In the genomic region with DNA sequence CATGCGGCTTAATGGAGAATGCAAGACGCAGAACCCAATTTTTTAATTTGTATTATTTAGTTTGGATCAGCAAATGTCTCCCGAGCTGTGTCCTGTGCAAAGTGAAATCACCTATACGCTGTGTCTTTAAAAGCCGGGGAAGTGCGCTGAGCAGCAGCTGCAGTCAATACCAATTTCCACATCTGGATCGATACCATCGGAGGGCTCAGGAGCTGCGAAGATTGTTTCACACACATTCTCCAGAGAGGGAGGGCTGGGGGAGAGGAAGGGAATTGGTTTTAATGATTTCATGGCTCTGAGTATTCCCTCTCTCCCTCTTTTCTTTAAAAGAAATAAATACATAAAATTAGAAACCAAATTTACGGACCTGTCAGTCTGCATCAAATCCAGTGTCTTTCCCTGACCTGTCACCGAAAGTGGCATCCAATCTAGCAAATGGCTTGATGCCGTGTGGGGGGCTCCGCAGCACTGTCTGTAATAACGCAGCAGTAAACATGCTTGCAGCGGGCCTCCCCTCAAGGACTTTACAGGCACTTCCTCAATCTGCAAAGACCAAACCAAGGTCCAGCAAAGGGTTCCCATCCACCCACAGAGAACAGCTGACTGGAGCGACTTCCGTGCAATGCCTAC, we compare ENCODE assay signal across 12 mouse cellular contexts. TPM values are rescaled to one million over a fixed set of nuclear protein-coding genes. Genes with fewer than 3 reads are reported as not detected.
DNase-seq lines count a peak whose midpoint lies in the region; ATAC-seq lines count a peak whose summit lies in the region.
"Had no signal": no experiment of that assay in that cellular context is flagged by ENCODE, and none has a peak within 500 bp of the region (broad histone marks: within the 10 kb centered on the region; RNA-seq: fewer than 3 reads in every experiment).

No protein-coding gene starts in this region.

- no peak overlapping the region for H3K27ac ChIP-seq in limb, embryonic 12.5 days
- H3K27ac ChIP-seq in limb, embryonic 10.5 days: no peak overlapping the region
- no peak overlapping the region; the same call in 1 of the 2 replicates for H3K27ac ChIP-seq in hindbrain, embryonic 15.5 days (replicated peaks)
- H3K27ac ChIP-seq in neural tube, embryonic 13.5 days (replicated peaks): peak overlapping the region; percentile 55

- 75% methylated on average over 17 of the region's 17 CpGs for WGBS in limb, embryonic 12.5 days
- 84% methylated on average over 17 of the region's 17 CpGs for WGBS in limb, embryonic 10.5 days
- 66% methylated on average over 17 of the region's 17 CpGs for WGBS in hindbrain, embryonic 15.5 days
- WGBS in neural tube, embryonic 13.5 days: 75% methylated on average over 17 of the region's 17 CpGs

- no peak overlapping the region for H3K4me2 ChIP-seq in limb, embryonic 12.5 days
- H3K4me2 ChIP-seq in hindbrain, embryonic 15.5 days: peak overlapping the region; percentile 3; the same call in 1 of the 2 replicates
- no peak overlapping the region for H3K4me2 ChIP-seq in neural tube, embryonic 13.5 days

- 0 out of 2 replicates have a peak, but pooled peaks have one; percentile 6 for ATAC-seq in limb, embryonic 12.5 days (ENCODE audit: insufficient number of reproducible peaks, insufficient read depth, low FRiP score, low TSS enrichment, low read depth)
- peak; percentile 61 for ATAC-seq in hindbrain, embryonic 15.5 days (ENCODE audit: low FRiP score, low read depth)
- 0 out of 2 replicates have a peak, but pooled peaks have one; percentile 45 for ATAC-seq in neural tube, embryonic 13.5 days (ENCODE audit: low read depth)

- H3K9me3 ChIP-seq in limb, embryonic 12.5 days: no peaks in the 10 kb centered on the region
- H3K9me3 ChIP-seq in limb, embryonic 10.5 days (replicated peaks): no peaks in the 10 kb centered on the region
- no peaks in the 10 kb centered on the region for H3K9me3 ChIP-seq in hindbrain, embryonic 15.5 days
- H3K9me3 ChIP-seq in neural tube, embryonic 13.5 days: no peaks in the 10 kb centered on the region

- H3K4me1 ChIP-seq in limb, embryonic 12.5 days (replicated peaks): peaks cover 10% of the 10 kb centered on the region; the same call in 1 of the 2 replicates
- peaks cover 16% of the 10 kb centered on the region for H3K4me1 ChIP-seq in limb, embryonic 10.5 days
- H3K4me1 ChIP-seq in hindbrain, embryonic 15.5 days (replicated peaks): peaks cover 39% of the 10 kb centered on the region
- peaks cover 39% of the 10 kb centered on the region for H3K4me1 ChIP-seq in neural tube, embryonic 13.5 days (replicated peaks)

- no peaks in the 10 kb centered on the region for H3K36me3 ChIP-seq in limb, embryonic 12.5 days
- no peaks in the 10 kb centered on the region for H3K36me3 ChIP-seq in limb, embryonic 10.5 days
- no peaks in the 10 kb centered on the region for H3K36me3 ChIP-seq in hindbrain, embryonic 15.5 days
- no peaks in the 10 kb centered on the region for H3K36me3 ChIP-seq in neural tube, embryonic 13.5 days
- H3K36me3 ChIP-seq: G1E had no signal

- H3K9ac ChIP-seq in limb, embryonic 12.5 days (replicated peaks): no peak overlapping the region
- no peak overlapping the region for H3K9ac ChIP-seq in hindbrain, embryonic 15.5 days
- H3K9ac ChIP-seq in neural tube, embryonic 13.5 days: no peak overlapping the region

- H3K4me3 ChIP-seq in limb, embryonic 12.5 days (replicated peaks): no peak overlapping the region
- H3K4me3 ChIP-seq in limb, embryonic 10.5 days: no peak overlapping the region
- H3K4me3 ChIP-seq in hindbrain, embryonic 15.5 days: no peak overlapping the region
- H3K4me3 ChIP-seq in neural tube, embryonic 13.5 days: no peak overlapping the region

- DNase-seq in embryo, embryonic 11 days: peak; percentile 5
- DNase-seq in embryo, embryonic 9.5 days (ENCODE audit: extremely low spot score): no peak
- DNase-seq in limb, embryonic 10.5 days (ENCODE audit: low spot score): no peak
- DNase-seq in right cerebral cortex, postnatal 36 days (ENCODE audit: low spot score in 2 of 2): no peak
- no peak for DNase-seq in layer of hippocampus, postnatal 14 days (ENCODE audit: low spot score in 2 of 2)
- DNase-seq: lung, postnatal 4 days; spleen, adult 18-20 months; thymus, adult 18-20 months had no signal

- H3K27me3 ChIP-seq in limb, embryonic 12.5 days: no peaks in the 10 kb centered on the region; the same call in 1 of the 2 replicates
- H3K27me3 ChIP-seq in limb, embryonic 10.5 days (ENCODE audit: low read depth, poor library complexity, severe bottlenecking): no peaks in the 10 kb centered on the region
- no peaks in the 10 kb centered on the region for H3K27me3 ChIP-seq in hindbrain, embryonic 15.5 days
- no peaks in the 10 kb centered on the region for H3K27me3 ChIP-seq in neural tube, embryonic 13.5 days

RNA-seq across cellular contexts. Expression of a gene that starts 43.6 kb away (rescaled TPM):
- 30.9 and 32.9 TPM in 2 replicates for polyA plus RNA-seq in limb, embryonic 12.5 days (2016; fragmentation: Nextera tagmentation; extraction: Ambion mirVana)
- 44.7 and 55.9 TPM in 2 replicates for polyA plus RNA-seq in limb, embryonic 10.5 days (2016; fragmentation: Nextera tagmentation; extraction: Ambion mirVana)
- polyA plus RNA-seq in hindbrain, embryonic 15.5 days (2015; fragmentation: Nextera tagmentation; extraction: Ambion mirVana): 44.2 and 57.0 TPM in 2 replicates
- polyA plus RNA-seq in neural tube, embryonic 13.5 days (2015; fragmentation: Nextera tagmentation; extraction: Ambion mirVana): 34.4 and 37.0 TPM in 2 replicates
- 100 to 1,000 TPM; 103 to 106 TPM for total RNA-seq in layer of hippocampus, postnatal 14 days (2021)
- polyA plus RNA-seq: G1E had no signal

Comparison
In these comparisons a context has a peak if more than half of its experiments do, and no peak if none do; other contexts are left out.
1. ATAC-seq: peak in every context shown above with its lines; median percentile 61 in hindbrain, embryonic 15.5 days; 45 in neural tube, embryonic 13.5 days; 6 in limb, embryonic 12.5 days.